Mouse (Mus musculus): ENCODE results near the gene Slc13a5. TPM values are rescaled to one million over a fixed set of nuclear protein-coding genes. Genes with fewer than 3 reads are reported as not detected.

Slc13a5 gene
- polyA plus RNA-seq, 1 experiment from 2014 or later: 0.29 TPM

- WGBS: 81% methylated on average over 8 of the region's 8 CpGs
- no peak for ATAC-seq (ENCODE audit: low FRiP score, low read depth)
- H3K4me1 ChIP-seq: no peaks in the 10 kb centered on the region
- no peak overlapping the region for H3K4me2 ChIP-seq (replicated peaks)
- no peaks in the 10 kb centered on the region for H3K36me3 ChIP-seq
- H3K27me3 ChIP-seq: no peaks in the 10 kb centered on the region
- no peak overlapping the region for H3K9ac ChIP-seq (replicated peaks)
- no peak overlapping the region for H3K27ac ChIP-seq (replicated peaks)
- no peaks in the 10 kb centered on the region for H3K9me3 ChIP-seq
- no peak overlapping the region for H3K4me3 ChIP-seq
These were observed 21.7 kb downstream of the Slc13a5 start for GRCm38 (mm10) chr11:72245196-72245753.

- Histone ChIP-seq H3K4me1 (no peaks in the 10 kb centered on the region), H3K27me3 (no peaks in the 10 kb centered on the region), H3K9me3 (no peaks in the 10 kb centered on the region), H3K36me3 (no peaks in the 10 kb centered on the region), H3K27ac (replicated peaks) (no peak overlapping the region), H3K4me2 (replicated peaks) (no peak overlapping the region), H3K4me3 (no peak overlapping the region), H3K9ac (replicated peaks) (no peak overlapping the region)
- WGBS: 74% methylated on average over 4 of the region's 4 CpGs
- no peak for ATAC-seq (ENCODE audit: low FRiP score, low read depth)
These were observed 26.8 kb downstream of the Slc13a5 start for GRCm38 (mm10) chr11:72240062-72240860.

GRCm38 (mm10) chr11:72234013-72234412 lies 33.0 kb downstream of the Slc13a5 start:
- no peak for ATAC-seq (ENCODE audit: low FRiP score, low read depth)
- Histone ChIP-seq H3K9ac (replicated peaks) (no peak overlapping the region), H3K4me2 (replicated peaks) (no peak overlapping the region), H3K27me3 (no peaks in the 10 kb centered on the region), H3K36me3 (no peaks in the 10 kb centered on the region), H3K4me3 (no peak overlapping the region), H3K9me3 (no peaks in the 10 kb centered on the region), H3K27ac (replicated peaks) (no peak overlapping the region), H3K4me1 (no peaks in the 10 kb centered on the region)
- 73% methylated on average over 5 of the region's 5 CpGs for WGBS

- Histone ChIP-seq H3K4me2 (replicated peaks) (no peak overlapping the region), H3K27me3 (0 out of 2 replicates have a peak, but pooled peaks cover 5% of the 10 kb centered on the region), H3K9ac (replicated peaks) (no peak overlapping the region), H3K4me3 (no peak overlapping the region), H3K4me1 (no peaks in the 10 kb centered on the region), H3K36me3 (no peaks in the 10 kb centered on the region), H3K9me3 (no peaks in the 10 kb centered on the region), H3K27ac (replicated peaks) (no peak overlapping the region)
- no peak for ATAC-seq (ENCODE audit: low FRiP score, low read depth)
- 43% methylated on average over 1 of the region's 1 CpGs for WGBS
These were observed 34.0 kb downstream of the Slc13a5 start for GRCm38 (mm10) chr11:72232991-72233390.

- Histone ChIP-seq H3K27ac (replicated peaks) (no peak overlapping the region), H3K27me3 (0 out of 2 replicates have a peak, but pooled peaks cover 5% of the 10 kb centered on the region), H3K36me3 (no peaks in the 10 kb centered on the region), H3K4me2 (replicated peaks) (no peak overlapping the region), H3K9ac (replicated peaks) (no peak overlapping the region), H3K4me1 (no peaks in the 10 kb centered on the region), H3K4me3 (no peak overlapping the region), H3K9me3 (no peaks in the 10 kb centered on the region)
- WGBS: 86% methylated on average over 7 of the region's 7 CpGs
- no peak for ATAC-seq (ENCODE audit: low FRiP score, low read depth)
These were observed 35.0 kb downstream of the Slc13a5 start for GRCm38 (mm10) chr11:72232068-72232467.

GRCm38 (mm10) chr11:72228513-72228912 lies 38.5 kb downstream of the Slc13a5 start:
- no peak overlapping the region for H3K4me2 ChIP-seq (replicated peaks)
- no peak overlapping the region for H3K27ac ChIP-seq (replicated peaks)
- ATAC-seq (ENCODE audit: low FRiP score, low read depth): no peak
- peaks cover 11% of the 10 kb centered on the region; the same call in 1 of the 2 replicates for H3K4me1 ChIP-seq
- H3K36me3 ChIP-seq: no peaks in the 10 kb centered on the region
- WGBS: 93% methylated on average over 4 of the region's 4 CpGs
- H3K4me3 ChIP-seq: no peak overlapping the region
- H3K27me3 ChIP-seq: 0 out of 2 replicates have a peak, but pooled peaks cover 5% of the 10 kb centered on the region
- no peak overlapping the region for H3K9ac ChIP-seq (replicated peaks)
- no peaks in the 10 kb centered on the region for H3K9me3 ChIP-seq

- WGBS: 90% methylated on average over 6 of the region's 6 CpGs
These were observed 40.1 kb downstream of the Slc13a5 start for GRCm38 (mm10) chr11:72226901-72227300.

GRCm38 (mm10) chr11:72226020-72226791 lies 40.8 kb downstream of the Slc13a5 start:
- WGBS: 51% methylated on average over 10 of the region's 10 CpGs
- Histone ChIP-seq H3K27me3 (0 out of 2 replicates have a peak, but pooled peaks cover 5% of the 10 kb centered on the region), H3K9me3 (no peaks in the 10 kb centered on the region), H3K4me1 (peaks cover 11% of the 10 kb centered on the region; the same call in 1 of the 2 replicates), H3K27ac (replicated peaks) (no peak overlapping the region; the same call in 1 of the 2 replicates), H3K36me3 (no peaks in the 10 kb centered on the region), H3K4me3 (no peak overlapping the region), H3K9ac (replicated peaks) (no peak overlapping the region), H3K4me2 (replicated peaks) (no peak overlapping the region)
- no peak for ATAC-seq (ENCODE audit: low FRiP score, low read depth)

More at GRCm38 (mm10) chr11:72226901-72227300, 40.1 kb downstream of the Slc13a5 start:
- 0 out of 2 replicates have a peak, but pooled peaks cover 5% of the 10 kb centered on the region for H3K27me3 ChIP-seq
- H3K9ac ChIP-seq (replicated peaks): no peak overlapping the region
- H3K4me3 ChIP-seq: no peak overlapping the region
- ATAC-seq (ENCODE audit: low FRiP score, low read depth): no peak
- no peaks in the 10 kb centered on the region for H3K9me3 ChIP-seq
- peaks cover 11% of the 10 kb centered on the region; the same call in 1 of the 2 replicates for H3K4me1 ChIP-seq
- H3K4me2 ChIP-seq (replicated peaks): no peak overlapping the region
- H3K36me3 ChIP-seq: no peaks in the 10 kb centered on the region
- no peak overlapping the region for H3K27ac ChIP-seq (replicated peaks)

GRCm38 (mm10) chr11:72224865-72225264 lies 42.2 kb downstream of the Slc13a5 start:
- Histone ChIP-seq H3K4me3 (no peak overlapping the region), H3K36me3 (no peaks in the 10 kb centered on the region), H3K4me1 (peaks cover 11% of the 10 kb centered on the region; the same call in 1 of the 2 replicates), H3K27ac (replicated peaks) (no peak overlapping the region), H3K27me3 (0 out of 2 replicates have a peak, but pooled peaks cover 5% of the 10 kb centered on the region), H3K4me2 (replicated peaks) (no peak overlapping the region), H3K9ac (replicated peaks) (no peak overlapping the region), H3K9me3 (no peaks in the 10 kb centered on the region)
- 16% methylated on average over 5 of the region's 5 CpGs for WGBS
- ATAC-seq (ENCODE audit: low FRiP score, low read depth): no peak

- WGBS: 87% methylated on average over 4 of the region's 4 CpGs
- H3K27me3 ChIP-seq: 0 out of 2 replicates have a peak, but pooled peaks cover 3% of the 10 kb centered on the region
- no peak overlapping the region for H3K4me2 ChIP-seq (replicated peaks)
- H3K4me1 ChIP-seq: peaks cover 11% of the 10 kb centered on the region; the same call in 1 of the 2 replicates
- no peaks in the 10 kb centered on the region for H3K9me3 ChIP-seq
- ATAC-seq (ENCODE audit: low FRiP score, low read depth): no peak
- no peak overlapping the region for H3K27ac ChIP-seq (replicated peaks)
- H3K9ac ChIP-seq (replicated peaks): no peak overlapping the region
- H3K4me3 ChIP-seq: no peak overlapping the region
- no peaks in the 10 kb centered on the region for H3K36me3 ChIP-seq
These were observed 43.6 kb downstream of the Slc13a5 start for GRCm38 (mm10) chr11:72223414-72223813.

GRCm38 (mm10) chr11:72221278-72221677 lies 45.7 kb downstream of the Slc13a5 start:
- Histone ChIP-seq H3K27me3 (no peaks in the 10 kb centered on the region), H3K9ac (replicated peaks) (no peak overlapping the region), H3K4me3 (no peak overlapping the region), H3K4me1 (peaks cover 12% of the 10 kb centered on the region), H3K4me2 (replicated peaks) (no peak overlapping the region), H3K27ac (replicated peaks) (no peak overlapping the region), H3K36me3 (no peaks in the 10 kb centered on the region), H3K9me3 (no peaks in the 10 kb centered on the region)
- WGBS: 14% methylated on average over 6 of the region's 6 CpGs
- no peak for ATAC-seq (ENCODE audit: low FRiP score, low read depth)
